Mouse (Mus musculus): ENCODE data around the gene Frmd4a.
A peak's percentile ranks its signal among the peaks of the same experiment; 100 is the strongest.
"Not testable (repeated sequence)": the region's sequence is repeated elsewhere in the genome, so short reads cannot be mapped to it uniquely, and the experiment has no call there.

Gene Frmd4a

GRCm38 (mm10) chr2:4223316-4223715, 205.8 kb downstream of the Frmd4a start:
- DNase-seq = no peak

- DNase-seq = no peak
Observed at GRCm38 (mm10) chr2:4226941-4227558, 209.5 kb downstream of the Frmd4a start.

- DNase-seq = peak; percentile 61 to 73
Observed at GRCm38 (mm10) chr2:4227563-4227962, 210.0 kb downstream of the Frmd4a start.

- no peak for DNase-seq
Observed at GRCm38 (mm10) chr2:4228510-4228909, 211.0 kb downstream of the Frmd4a start.

GRCm38 (mm10) chr2:4232335-4232734, 214.8 kb downstream of the Frmd4a start:
- DNase-seq = no peak

- no peak for DNase-seq
Observed at GRCm38 (mm10) chr2:4232761-4233322, 215.3 kb downstream of the Frmd4a start.

GRCm38 (mm10) chr2:4237686-4238085, 220.2 kb downstream of the Frmd4a start:
- no peak for DNase-seq

GRCm38 (mm10) chr2:4249723-4250122, 232.2 kb downstream of the Frmd4a start:
- DNase-seq = no peak

GRCm38 (mm10) chr2:4252541-4253291, 235.2 kb downstream of the Frmd4a start:
- DNase-seq = peak in 1 of 2 experiments; percentile 8

- DNase-seq = peak; percentile 64 to 71
Observed at GRCm38 (mm10) chr2:4253348-4253747, 235.8 kb downstream of the Frmd4a start.

- no peak for DNase-seq
Observed at GRCm38 (mm10) chr2:4254083-4254482, 236.6 kb downstream of the Frmd4a start.

- no peak for DNase-seq
Observed at GRCm38 (mm10) chr2:4256242-4256641, 238.7 kb downstream of the Frmd4a start.

GRCm38 (mm10) chr2:4257604-4258003, 240.1 kb downstream of the Frmd4a start:
- DNase-seq = no peak

- not testable (repeated sequence) for DNase-seq
Observed at GRCm38 (mm10) chr2:4258803-4259202, 241.3 kb downstream of the Frmd4a start.

GRCm38 (mm10) chr2:4260324-4261058, 243.0 kb downstream of the Frmd4a start:
- peak; percentile 17 to 22 for DNase-seq

- DNase-seq = no peak
Observed at GRCm38 (mm10) chr2:4262667-4263066, 245.2 kb downstream of the Frmd4a start.

- no peak for DNase-seq
Observed at GRCm38 (mm10) chr2:4267377-4267776, 249.9 kb downstream of the Frmd4a start.

- DNase-seq = peak; percentile 40 to 78
Observed at GRCm38 (mm10) chr2:4282777-4283176, 265.3 kb downstream of the Frmd4a start.

GRCm38 (mm10) chr2:4285693-4286291, 268.3 kb downstream of the Frmd4a start:
- no peak for DNase-seq

- DNase-seq = peak in 1 of 2 experiments; percentile 17
Observed at GRCm38 (mm10) chr2:4286390-4286901, 268.9 kb downstream of the Frmd4a start.

GRCm38 (mm10) chr2:4290475-4290874, 273.0 kb downstream of the Frmd4a start:
- DNase-seq = no peak

- no peak for DNase-seq
Observed at GRCm38 (mm10) chr2:4291100-4291499, 273.6 kb downstream of the Frmd4a start.

GRCm38 (mm10) chr2:4291671-4292070, 274.2 kb downstream of the Frmd4a start:
- no peak for DNase-seq

All from lung, postnatal 4 days (tissue).